Mouse (Mus musculus) 3T3-L1 (cell line): ENCODE results near the gene Vsig2.

Experiments used
- DNase-seq: peaks from one replicate; pipeline ENCODE4 v3.0.0-alpha.2; 2015; ENCODE audit warnings: low read depth, low spot score

The Vsig2 gene

GRCm38 (mm10) chr9:37539170-37540025 is at the start of gene Vsig2:
TSS of gene Vsig2 (plus strand) at chr9:37539255.
- DNase-seq = no peak

- peak; percentile 56 for DNase-seq
These were observed 49.5 kb upstream of the Vsig2 start for GRCm38 (mm10) chr9:37489446-37490120.

- no peak for DNase-seq
These were observed 43.3 kb upstream of the Vsig2 start for GRCm38 (mm10) chr9:37495761-37496160.

- no peak for DNase-seq
These were observed 42.7 kb upstream of the Vsig2 start for GRCm38 (mm10) chr9:37496325-37496724.

GRCm38 (mm10) chr9:37500201-37500600 is 38.9 kb upstream of the Vsig2 start:
- DNase-seq = no peak

GRCm38 (mm10) chr9:37501170-37501569 is 37.9 kb upstream of the Vsig2 start:
- DNase-seq = no peak

- DNase-seq = peak; percentile 18
These were observed 34.7 kb upstream of the Vsig2 start for GRCm38 (mm10) chr9:37504348-37504747.

GRCm38 (mm10) chr9:37506023-37506422 is 33.0 kb upstream of the Vsig2 start:
- no peak for DNase-seq

- peak; percentile 25 for DNase-seq
These were observed 27.0 kb upstream of the Vsig2 start for GRCm38 (mm10) chr9:37512097-37512496.

- DNase-seq = no peak
These were observed 24.6 kb upstream of the Vsig2 start for GRCm38 (mm10) chr9:37514456-37514855.

- DNase-seq = peak; percentile 62
These were observed 21.6 kb upstream of the Vsig2 start for GRCm38 (mm10) chr9:37517467-37517866.

- DNase-seq = no peak
These were observed 20.1 kb upstream of the Vsig2 start for GRCm38 (mm10) chr9:37518991-37519390.

- no peak for DNase-seq
These were observed 19.1 kb upstream of the Vsig2 start for GRCm38 (mm10) chr9:37519995-37520394.

GRCm38 (mm10) chr9:37525461-37525860 is 13.6 kb upstream of the Vsig2 start:
- no peak for DNase-seq

GRCm38 (mm10) chr9:37526443-37527395 is 12.3 kb upstream of the Vsig2 start:
- no peak for DNase-seq

- no peak for DNase-seq
These were observed 11.4 kb upstream of the Vsig2 start, which contains the start of gene Esam for GRCm38 (mm10) chr9:37527396-37528224. TSS of gene Esam (plus strand) at chr9:37528078.

GRCm38 (mm10) chr9:37528225-37528970 is 10.7 kb upstream of the Vsig2 start:
- no peak for DNase-seq

GRCm38 (mm10) chr9:37530031-37530887 is 8.8 kb upstream of the Vsig2 start:
- no peak for DNase-seq
